Mouse (Mus musculus) brain, embryonic 18.5 days (tissue): Measurements from ENCODE around the gene Lrrc1.

Experiments
- DNase-seq: peaks from one replicate; pipeline ENCODE4 v3.0.0-alpha.2; 2012; ENCODE audit warnings: low read depth, low spot score

Gene Lrrc1

GRCm38 (mm10) chr9:77385611-77386010 is 159.1 kb downstream of the Lrrc1 start:
- no peak for DNase-seq

DNA sequence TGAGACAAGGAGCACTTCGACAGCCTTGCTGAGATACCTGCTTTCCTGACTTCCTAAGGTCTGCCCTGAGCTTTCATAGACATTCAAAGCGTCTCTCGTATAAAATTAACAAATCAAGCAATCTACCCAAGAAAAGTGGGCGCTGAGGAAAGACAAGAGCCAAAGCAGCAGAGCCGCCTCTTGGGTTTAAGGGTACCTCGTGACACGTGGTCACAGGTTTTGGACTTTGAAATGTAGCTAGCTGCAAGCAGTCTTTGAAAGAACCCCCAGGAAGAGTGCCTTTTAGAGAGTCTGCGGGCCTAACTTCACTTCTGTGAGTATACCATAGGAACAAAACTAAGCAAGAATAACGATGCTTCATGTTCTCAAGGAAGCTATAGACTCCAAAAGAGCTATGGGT is 160.0 kb downstream of the Lrrc1 start:
- DNase-seq = no peak

GRCm38 (mm10) chr9:77383951-77384350 is 160.7 kb downstream of the Lrrc1 start:
- no peak for DNase-seq

GRCm38 (mm10) chr9:77382514-77382913 is 162.2 kb downstream of the Lrrc1 start:
- DNase-seq = no peak

DNA sequence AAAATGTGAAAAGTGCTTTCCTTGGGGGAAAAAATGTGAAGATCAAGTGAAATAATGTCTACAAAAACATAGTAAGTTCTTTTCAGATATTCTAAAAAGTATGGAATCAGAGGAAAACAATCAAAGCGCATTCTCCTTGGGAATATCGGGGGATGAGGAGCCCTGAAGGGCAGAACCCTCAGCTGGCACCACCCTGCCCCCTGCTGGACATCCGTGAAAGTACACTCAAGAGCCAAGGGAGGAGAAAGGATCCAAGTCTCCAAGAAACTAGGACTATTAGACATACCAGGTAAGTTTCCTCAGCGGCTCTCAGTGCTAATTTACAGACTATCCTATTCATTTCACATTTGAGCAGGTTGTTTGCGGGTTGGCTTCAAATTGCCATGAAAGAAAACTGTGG is 163.1 kb downstream of the Lrrc1 start:
- DNase-seq = no peak
